Mouse (Mus musculus): ENCODE results near the gene Cst9. TPM values are rescaled to one million over a fixed set of nuclear protein-coding genes. Genes with fewer than 3 reads are reported as not detected.

Cst9 gene
- polyA plus RNA-seq, 1 experiment from 2014 or later = 0.31 TPM

DNA sequence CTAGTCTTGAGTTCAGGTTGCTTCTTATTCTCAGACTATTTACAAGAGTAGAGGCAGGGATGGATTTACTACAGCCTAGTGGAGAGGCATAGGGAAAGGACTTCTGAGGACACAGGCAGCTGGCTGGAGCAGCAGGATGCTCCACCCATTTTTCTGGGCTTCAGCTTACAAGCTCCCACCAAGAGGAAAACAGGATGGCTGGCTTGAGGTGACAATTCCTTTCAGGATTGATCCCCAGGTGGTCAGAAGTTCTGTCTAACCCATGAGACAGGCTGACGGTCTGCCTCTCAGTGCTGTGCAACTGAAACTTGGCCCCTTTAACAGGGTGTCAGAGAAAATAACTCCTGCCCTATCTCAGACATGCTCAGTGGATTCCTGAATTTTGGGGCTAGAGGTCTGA lies 44.3 kb downstream of the Cst9 start:
- H3K4me3 ChIP-seq = no peak overlapping the region
- WGBS (ENCODE audit: insufficient replicate concordance) = 68% methylated on average over 1 of the region's 1 CpGs
- no peak overlapping the region for H3K9ac ChIP-seq
- no peak for ATAC-seq
- H3K36me3 ChIP-seq = no peaks in the 10 kb centered on the region
- no peaks in the 10 kb centered on the region for H3K27me3 ChIP-seq (replicated peaks)
- H3K4me1 ChIP-seq = peaks cover 26% of the 10 kb centered on the region
- H3K4me2 ChIP-seq = no peak overlapping the region
- no peak overlapping the region for H3K27ac ChIP-seq
- no peaks in the 10 kb centered on the region for H3K9me3 ChIP-seq (replicated peaks)

DNA sequence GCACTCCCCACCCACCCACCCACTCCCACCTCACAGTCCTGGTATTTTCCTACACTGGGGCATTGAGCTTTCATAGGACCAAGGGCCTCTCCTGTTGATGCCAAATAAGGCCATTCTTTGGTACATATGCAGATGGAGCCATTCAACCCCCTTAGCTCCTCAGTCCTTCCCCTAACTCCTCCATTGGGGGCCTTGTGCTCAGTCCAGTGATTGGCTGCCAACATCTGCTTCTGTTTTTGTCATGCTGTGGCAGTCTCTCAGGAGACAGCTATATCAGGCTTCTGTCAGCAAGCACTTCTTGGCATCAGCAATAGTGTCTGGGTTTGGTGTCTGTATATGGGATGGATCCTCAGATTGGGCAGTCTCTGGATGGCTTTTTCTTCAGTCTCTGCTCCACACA lies 49.8 kb downstream of the Cst9 start:
- H3K27ac ChIP-seq = no peak overlapping the region
- no peak for ATAC-seq
- H3K4me2 ChIP-seq = no peak overlapping the region
- no peaks in the 10 kb centered on the region for H3K36me3 ChIP-seq
- H3K4me3 ChIP-seq = no peak overlapping the region
- H3K27me3 ChIP-seq (replicated peaks) = no peaks in the 10 kb centered on the region
- H3K9ac ChIP-seq = no peak overlapping the region
- no peaks in the 10 kb centered on the region for H3K9me3 ChIP-seq (replicated peaks)
- H3K4me1 ChIP-seq = no peaks in the 10 kb centered on the region

Other genes with a start within 250 kb of the Cst9 start
- gene Nxt1, start 162.5 kb upstream of the Cst9 start, polyA plus RNA-seq (2016; fragmentation: Nextera tagmentation; extraction: Ambion mirVana) = 72.2 TPM in 2 replicates
- gene Gzf1, start 154.1 kb upstream of the Cst9 start, polyA plus RNA-seq (2016; fragmentation: Nextera tagmentation; extraction: Ambion mirVana) = 9.4 and 10.1 TPM in 2 replicates
- 0.56 and 0.62 TPM in 2 replicates for gene Napb, start 102.7 kb upstream of the Cst9 start, polyA plus RNA-seq (2016; fragmentation: Nextera tagmentation; extraction: Ambion mirVana)
- not detected in 2 replicates for gene Cstl1, start 84.8 kb upstream of the Cst9 start, polyA plus RNA-seq (2016; fragmentation: Nextera tagmentation; extraction: Ambion mirVana)
- not detected in 2 replicates for gene Cst11, start 63.6 kb upstream of the Cst9 start, polyA plus RNA-seq (2016; fragmentation: Nextera tagmentation; extraction: Ambion mirVana)
- gene 8030411F24Rik, start 53.1 kb upstream of the Cst9 start, polyA plus RNA-seq (2016; fragmentation: Nextera tagmentation; extraction: Ambion mirVana) = not detected in 2 replicates
- gene Cst12, start 45.8 kb upstream of the Cst9 start, polyA plus RNA-seq (2016; fragmentation: Nextera tagmentation; extraction: Ambion mirVana) = not detected in 2 replicates
- gene Cst8, start 36.4 kb upstream of the Cst9 start, polyA plus RNA-seq (2016; fragmentation: Nextera tagmentation; extraction: Ambion mirVana) = not detected in 2 replicates
- not detected in 2 replicates for gene Cst13, start 15.1 kb upstream of the Cst9 start, polyA plus RNA-seq (2016; fragmentation: Nextera tagmentation; extraction: Ambion mirVana)
- not detected in 2 replicates for gene 9230104L09Rik, start 29.9 kb downstream of the Cst9 start, polyA plus RNA-seq (2016; fragmentation: Nextera tagmentation; extraction: Ambion mirVana)
- 140 and 142 TPM in 2 replicates for gene Cst3, start 40.5 kb downstream of the Cst9 start, polyA plus RNA-seq (2016; fragmentation: Nextera tagmentation; extraction: Ambion mirVana)
- not detected in 2 replicates for gene Gm1330, start 168.1 kb downstream of the Cst9 start, polyA plus RNA-seq (2016; fragmentation: Nextera tagmentation; extraction: Ambion mirVana)
- not detected in 2 replicates for gene Gm10750, start 182.1 kb downstream of the Cst9 start, polyA plus RNA-seq (2016; fragmentation: Nextera tagmentation; extraction: Ambion mirVana)

All from liver, embryonic 12.5 days (tissue).